Mouse (Mus musculus) forebrain, embryonic 12.5 days (tissue): ENCODE measurements around the gene Usp2. TPM values are rescaled to one million over a fixed set of nuclear protein-coding genes. Genes with fewer than 3 reads are reported as not detected.

Source experiments
- ATAC-seq: fragments of 200-750 bp; cut with Nextera tagmentation; 2 replicates; pipeline ENCODE4 v1.8.0; 2017; ENCODE audit warnings: moderate TSS enrichment; ENCODE audit not compliant: low FRiP score
- H3K27ac ChIP-seq: fragments of 300-500 bp; sonication (generic); 2 replicates; pipeline ENCODE4 v1.5.1; 2016; ENCODE audit warnings: mild to moderate bottlenecking
- H3K27me3 ChIP-seq: fragments of 300-500 bp; sonication (generic); 2 replicates; pipeline ENCODE4 v1.6.1; 2016; ENCODE audit warnings: mild to moderate bottlenecking
- H3K36me3 ChIP-seq: fragments of 300-500 bp; sonication (generic); replicated peaks from 2 replicates; pipeline ENCODE4 v1.6.1; 2016; ENCODE audit warnings: mild to moderate bottlenecking
- H3K4me1 ChIP-seq: fragments of 300-500 bp; sonication (generic); 2 replicates; pipeline ENCODE4 v1.6.1; 2016
- H3K4me2 ChIP-seq: fragments of 300-500 bp; sonication (generic); 2 replicates; pipeline ENCODE4 v1.6.1; 2016; ENCODE audit warnings: mild to moderate bottlenecking, moderate library complexity
- H3K4me3 ChIP-seq: fragments of 300-500 bp; sonication (generic); replicated peaks from 2 replicates; pipeline ENCODE4 v1.5.1; 2016; ENCODE audit warnings: mild to moderate bottlenecking
- H3K9ac ChIP-seq: fragments of 300-500 bp; sonication (generic); 2 replicates; pipeline ENCODE4 v1.6.1; 2016; ENCODE audit warnings: mild to moderate bottlenecking
- H3K9me3 ChIP-seq: fragments of 300-500 bp; sonication (generic); 2 replicates; pipeline ENCODE4 v1.6.1; 2016
- WGBS: fragments of 180-500 bp; shearing (Covaris S2); methylation state at CpG from one replicate; pipeline ENCODE4 v1.1.7; 2016; 5-methylcytosine and 5-hydroxymethylcytosine counted together
- polyA plus RNA-seq: library from polyadenylated mRNA; unstranded; fragments of >200 nt; fragmentation: Nextera tagmentation; extraction: Ambion mirVana; gene quantifications from 2 replicates; pipeline ENCODE4 v1.2.1, GENCODE M21; 2016

The Usp2 gene
- 10.2 and 14.6 TPM in 2 replicates for polyA plus RNA-seq

GRCm38 (mm10) chr9:44066785-44067225 lies at the start of gene Usp2:
Gene Usp2, plus strand, starts transcription at chr9:44067021.
- Histone ChIP-seq H3K9me3 (no peaks in the 10 kb centered on the region), H3K4me2 (peak within 1 kb of the TSS; percentile 87), H3K36me3 (no peaks in the 10 kb centered on the region), H3K27me3 (peaks cover 7% of the 10 kb centered on the region), H3K27ac (no peak within 1 kb of the TSS), H3K4me3 (peak within 1 kb of the TSS; percentile 48), H3K9ac (peak within 1 kb of the TSS; percentile 45; the same call in 1 of the 2 replicates), H3K4me1 (peaks cover 30% of the 10 kb centered on the region)
- peak; percentile 98 for ATAC-seq
- WGBS = under 1% methylated on average over 38 of the region's 38 CpGs

- WGBS = 87% methylated on average over 5 of the region's 5 CpGs
- Histone ChIP-seq H3K27ac (no peak overlapping the region), H3K9ac (no peak overlapping the region), H3K4me1 (no peaks in the 10 kb centered on the region), H3K4me3 (no peak overlapping the region), H3K27me3 (no peaks in the 10 kb centered on the region), H3K4me2 (no peak overlapping the region), H3K9me3 (no peaks in the 10 kb centered on the region), H3K36me3 (no peaks in the 10 kb centered on the region)
- ATAC-seq = no peak
Measured at GRCm38 (mm10) chr9:44017846-44018245, 49.0 kb upstream of the Usp2 start.

GRCm38 (mm10) chr9:44020001-44020400 lies 46.8 kb upstream of the Usp2 start:
- Histone ChIP-seq H3K36me3 (no peaks in the 10 kb centered on the region), H3K9ac (no peak overlapping the region), H3K4me1 (no peaks in the 10 kb centered on the region), H3K27me3 (no peaks in the 10 kb centered on the region), H3K4me3 (no peak overlapping the region), H3K9me3 (no peaks in the 10 kb centered on the region), H3K27ac (no peak overlapping the region), H3K4me2 (no peak overlapping the region)
- ATAC-seq = no peak
- WGBS = 81% methylated on average over 7 of the region's 7 CpGs

GRCm38 (mm10) chr9:44022100-44022847 lies 44.5 kb upstream of the Usp2 start:
- 72% methylated on average over 8 of the region's 8 CpGs for WGBS
- no peak for ATAC-seq
- Histone ChIP-seq H3K27ac (no peak overlapping the region), H3K36me3 (no peaks in the 10 kb centered on the region), H3K27me3 (no peaks in the 10 kb centered on the region), H3K4me1 (no peaks in the 10 kb centered on the region), H3K4me3 (no peak overlapping the region), H3K9ac (no peak overlapping the region), H3K9me3 (no peaks in the 10 kb centered on the region), H3K4me2 (no peak overlapping the region)

GRCm38 (mm10) chr9:44024096-44024495 lies 42.7 kb upstream of the Usp2 start:
- Histone ChIP-seq H3K4me1 (no peaks in the 10 kb centered on the region), H3K9me3 (no peaks in the 10 kb centered on the region), H3K9ac (no peak overlapping the region), H3K36me3 (no peaks in the 10 kb centered on the region), H3K4me2 (no peak overlapping the region), H3K27ac (no peak overlapping the region), H3K27me3 (no peaks in the 10 kb centered on the region), H3K4me3 (no peak overlapping the region)
- no peak for ATAC-seq
- WGBS = 89% methylated on average over 3 of the region's 3 CpGs

- WGBS = 71% methylated on average over 5 of the region's 5 CpGs
Measured at GRCm38 (mm10) chr9:44029580-44030236, 37.1 kb upstream of the Usp2 start.

GRCm38 (mm10) chr9:44030646-44031045 lies 36.2 kb upstream of the Usp2 start:
- Histone ChIP-seq H3K4me3 (no peak overlapping the region), H3K4me1 (no peaks in the 10 kb centered on the region), H3K9me3 (no peaks in the 10 kb centered on the region), H3K27me3 (0 out of 2 replicates have a peak, but pooled peaks cover 6% of the 10 kb centered on the region), H3K4me2 (no peak overlapping the region), H3K9ac (no peak overlapping the region), H3K27ac (no peak overlapping the region), H3K36me3 (no peaks in the 10 kb centered on the region)
- WGBS = 94% methylated on average over 4 of the region's 4 CpGs
- no peak for ATAC-seq

More at GRCm38 (mm10) chr9:44029580-44030236, 37.1 kb upstream of the Usp2 start:
- no peak overlapping the region for H3K4me3 ChIP-seq
- ATAC-seq = no peak
- H3K36me3 ChIP-seq = no peaks in the 10 kb centered on the region
- H3K9me3 ChIP-seq = no peaks in the 10 kb centered on the region
- 0 out of 2 replicates have a peak, but pooled peaks cover 6% of the 10 kb centered on the region for H3K27me3 ChIP-seq
- no peak overlapping the region for H3K9ac ChIP-seq
- H3K27ac ChIP-seq = no peak overlapping the region
- no peak overlapping the region for H3K4me2 ChIP-seq
- no peaks in the 10 kb centered on the region for H3K4me1 ChIP-seq

GRCm38 (mm10) chr9:44031079-44031478 lies 35.7 kb upstream of the Usp2 start:
- Histone ChIP-seq H3K27me3 (0 out of 2 replicates have a peak, but pooled peaks cover 6% of the 10 kb centered on the region), H3K36me3 (no peaks in the 10 kb centered on the region), H3K27ac (no peak overlapping the region), H3K4me1 (no peaks in the 10 kb centered on the region), H3K9me3 (no peaks in the 10 kb centered on the region), H3K9ac (no peak overlapping the region), H3K4me2 (no peak overlapping the region), H3K4me3 (no peak overlapping the region)
- 80% methylated on average over 5 of the region's 5 CpGs for WGBS
- no peak for ATAC-seq

- H3K4me2 ChIP-seq = no peak overlapping the region
- no peaks in the 10 kb centered on the region for H3K36me3 ChIP-seq
- H3K9ac ChIP-seq = no peak overlapping the region
- no peak overlapping the region for H3K4me3 ChIP-seq
- 87% methylated on average over 4 of the region's 4 CpGs for WGBS
- no peak overlapping the region for H3K27ac ChIP-seq
- H3K4me1 ChIP-seq = no peaks in the 10 kb centered on the region
- H3K9me3 ChIP-seq = no peaks in the 10 kb centered on the region
- no peak for ATAC-seq
- 0 out of 2 replicates have a peak, but pooled peaks cover 6% of the 10 kb centered on the region for H3K27me3 ChIP-seq
Measured at GRCm38 (mm10) chr9:44031946-44032345, 34.9 kb upstream of the Usp2 start.

GRCm38 (mm10) chr9:44033317-44033716 lies 33.5 kb upstream of the Usp2 start:
- H3K27ac ChIP-seq = no peak overlapping the region
- no peaks in the 10 kb centered on the region for H3K36me3 ChIP-seq
- H3K9ac ChIP-seq = no peak overlapping the region
- whole genome bisulfite sequencing = 86% methylated on average over 5 of the region's 5 CpGs
- H3K27me3 ChIP-seq = 0 out of 2 replicates have a peak, but pooled peaks cover 6% of the 10 kb centered on the region
- no peaks in the 10 kb centered on the region for H3K9me3 ChIP-seq
- no peak overlapping the region for H3K4me2 ChIP-seq
- no peaks in the 10 kb centered on the region for H3K4me1 ChIP-seq
- no peak for ATAC-seq
- H3K4me3 ChIP-seq = no peak overlapping the region

- H3K9me3 ChIP-seq = no peaks in the 10 kb centered on the region
- no peak overlapping the region for H3K27ac ChIP-seq
- ATAC-seq = no peak
- H3K4me2 ChIP-seq = no peak overlapping the region
- no peak overlapping the region for H3K9ac ChIP-seq
- no peaks in the 10 kb centered on the region for H3K36me3 ChIP-seq
- no peaks in the 10 kb centered on the region for H3K4me1 ChIP-seq
- no peak overlapping the region for H3K4me3 ChIP-seq
- 78% methylated on average over 13 of the region's 13 CpGs for WGBS
- 0 out of 2 replicates have a peak, but pooled peaks cover 6% of the 10 kb centered on the region for H3K27me3 ChIP-seq
Measured at GRCm38 (mm10) chr9:44033957-44034727, 32.7 kb upstream of the Usp2 start.

- peaks cover 13% of the 10 kb centered on the region for H3K27me3 ChIP-seq
- H3K27ac ChIP-seq = no peak overlapping the region
- H3K9ac ChIP-seq = no peak overlapping the region
- no peak overlapping the region for H3K4me2 ChIP-seq
- no peaks in the 10 kb centered on the region for H3K9me3 ChIP-seq
- no peaks in the 10 kb centered on the region for H3K4me1 ChIP-seq
- no peak for ATAC-seq
- no peak overlapping the region for H3K4me3 ChIP-seq
- no peaks in the 10 kb centered on the region for H3K36me3 ChIP-seq
- WGBS = 96% methylated on average over 5 of the region's 5 CpGs
Measured at GRCm38 (mm10) chr9:44037106-44037505, 29.7 kb upstream of the Usp2 start.
